Mouse (Mus musculus): ENCODE data around the gene Dnajb14. TPM values are rescaled to one million over a fixed set of nuclear protein-coding genes. Genes with fewer than 3 reads are reported as not detected.
A peak's percentile ranks its signal among the peaks of the same experiment; 100 is the strongest.
"Not testable (repeated sequence)": the region's sequence is repeated elsewhere in the genome, so short reads cannot be mapped to it uniquely, and the experiment has no call there.

Dnajb14 gene
- polyA plus RNA-seq, 1 experiment = 12.1 TPM

GRCm38 (mm10) chr3:137844263-137844662 is 23.2 kb upstream of the Dnajb14 start:
- no peak for TF ChIP-seq POLR2A (IDR thresholded peaks at IDR 0.05; ENCODE audit: borderline replicate concordance, extremely low read depth, insufficient read depth, insufficient read length, poor library complexity, severe bottlenecking)
- no peak for TF ChIP-seq CTCF (IDR thresholded peaks at IDR 0.05; ENCODE audit: borderline replicate concordance, extremely low read depth, insufficient read depth, insufficient read length)
- no peak for DNase-seq (ENCODE audit: low read depth)

DNA sequence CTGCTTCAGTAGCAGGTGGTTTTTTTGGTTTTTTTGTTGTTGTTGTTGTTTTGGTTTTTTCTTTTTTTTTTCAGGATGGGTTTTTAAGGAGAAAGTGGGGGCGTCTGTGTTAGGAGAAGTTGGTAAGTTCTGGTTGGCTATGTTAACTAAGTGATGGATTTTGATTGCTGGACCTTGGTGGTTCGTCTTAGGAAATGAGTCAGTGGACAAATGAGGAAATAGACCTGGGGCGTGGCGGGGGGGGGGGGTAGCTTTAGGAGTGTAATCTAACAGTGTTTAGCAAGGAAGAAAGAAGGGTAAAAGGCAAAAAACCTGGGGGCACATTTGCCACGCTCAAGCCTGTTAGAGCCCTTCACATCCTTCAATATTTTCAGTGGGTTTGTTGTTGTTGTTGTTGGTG is 20.9 kb upstream of the Dnajb14 start:
- no peak for TF ChIP-seq POLR2A (IDR thresholded peaks at IDR 0.05; ENCODE audit: borderline replicate concordance, extremely low read depth, insufficient read depth, insufficient read length, poor library complexity, severe bottlenecking)
- no peak for TF ChIP-seq CTCF (IDR thresholded peaks at IDR 0.05; ENCODE audit: borderline replicate concordance, extremely low read depth, insufficient read depth, insufficient read length)
- DNase-seq (ENCODE audit: low read depth) = no peak

- TF ChIP-seq POLR2A (IDR thresholded peaks at IDR 0.05; ENCODE audit: borderline replicate concordance, extremely low read depth, insufficient read depth, insufficient read length, poor library complexity, severe bottlenecking) (no peak), CTCF (IDR thresholded peaks at IDR 0.05; ENCODE audit: borderline replicate concordance, extremely low read depth, insufficient read depth, insufficient read length) (no peak)
Measured at GRCm38 (mm10) chr3:137848354-137848753, 19.1 kb upstream of the Dnajb14 start.

GRCm38 (mm10) chr3:137849697-137850096 is 17.8 kb upstream of the Dnajb14 start:
- DNase-seq (ENCODE audit: low read depth) = no peak
- TF ChIP-seq POLR2A (IDR thresholded peaks at IDR 0.05; ENCODE audit: borderline replicate concordance, extremely low read depth, insufficient read depth, insufficient read length, poor library complexity, severe bottlenecking) = no peak
- TF ChIP-seq CTCF (IDR thresholded peaks at IDR 0.05; ENCODE audit: borderline replicate concordance, extremely low read depth, insufficient read depth, insufficient read length) = no peak

More at GRCm38 (mm10) chr3:137848354-137848753, 19.1 kb upstream of the Dnajb14 start:
- DNase-seq (ENCODE audit: low read depth) = no peak

DNA sequence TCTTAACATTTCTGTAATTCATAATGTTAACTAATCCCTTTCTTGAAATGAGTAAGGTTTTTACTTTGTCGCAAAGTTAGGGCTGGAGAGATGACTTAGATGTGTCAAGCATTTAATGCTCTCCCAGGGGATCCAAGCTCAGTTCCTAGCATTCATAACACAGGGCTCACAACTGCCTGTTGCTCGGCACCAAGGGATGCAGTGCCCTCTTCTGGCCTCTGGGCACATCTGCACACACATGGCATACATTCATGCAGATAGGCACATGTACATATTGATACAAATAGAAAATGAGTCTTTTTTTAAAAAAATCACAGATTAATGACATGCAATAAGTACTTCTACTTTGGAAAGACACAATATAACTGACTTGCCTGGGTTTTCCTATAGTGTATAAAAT is 16.3 kb upstream of the Dnajb14 start:
- TF ChIP-seq CTCF (IDR thresholded peaks at IDR 0.05; ENCODE audit: borderline replicate concordance, extremely low read depth, insufficient read depth, insufficient read length) (no peak), POLR2A (IDR thresholded peaks at IDR 0.05; ENCODE audit: borderline replicate concordance, extremely low read depth, insufficient read depth, insufficient read length, poor library complexity, severe bottlenecking) (no peak)
- no peak for DNase-seq (ENCODE audit: low read depth)

DNA sequence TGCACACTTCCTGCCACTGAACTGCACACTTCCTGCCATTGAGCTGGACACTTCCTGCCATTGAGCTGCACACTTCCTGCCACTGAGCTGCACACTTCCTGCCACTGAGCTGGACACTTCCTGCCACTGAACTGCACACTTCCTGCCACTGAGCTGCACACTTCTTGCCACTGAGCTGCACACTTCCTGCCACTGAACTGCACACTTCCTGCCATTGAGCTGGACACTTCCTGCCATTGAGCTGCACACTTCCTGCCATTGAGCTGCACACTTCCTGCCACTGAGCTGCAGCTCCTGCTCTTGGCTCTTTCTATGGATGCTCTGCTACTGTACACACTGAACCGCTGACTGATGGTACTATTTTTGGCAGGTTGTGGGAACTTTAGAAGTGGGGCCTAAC is 14.5 kb upstream of the Dnajb14 start:
- DNase-seq (ENCODE audit: low read depth) = not testable (repeated sequence)

DNA sequence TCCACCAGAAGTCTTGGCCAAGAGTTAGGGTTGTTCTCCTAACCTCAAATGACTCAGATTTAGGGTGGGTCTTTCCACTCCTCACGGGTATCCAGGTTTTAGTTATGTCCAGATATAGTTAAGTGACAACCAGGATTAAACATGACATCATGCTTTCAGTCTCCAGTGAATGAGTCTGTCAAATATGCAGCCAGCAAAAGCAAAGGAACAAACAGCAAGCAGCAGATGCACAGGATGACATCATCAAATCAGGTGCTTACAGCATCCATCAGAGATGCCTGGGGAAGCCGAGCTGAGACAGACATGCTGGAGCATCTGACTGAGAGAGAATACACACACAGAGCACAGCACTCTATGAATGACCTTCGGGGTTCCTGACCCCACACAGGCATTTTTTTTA is 12.1 kb upstream of the Dnajb14 start:
- peak; percentile 50 for DNase-seq (ENCODE audit: low read depth)

DNA sequence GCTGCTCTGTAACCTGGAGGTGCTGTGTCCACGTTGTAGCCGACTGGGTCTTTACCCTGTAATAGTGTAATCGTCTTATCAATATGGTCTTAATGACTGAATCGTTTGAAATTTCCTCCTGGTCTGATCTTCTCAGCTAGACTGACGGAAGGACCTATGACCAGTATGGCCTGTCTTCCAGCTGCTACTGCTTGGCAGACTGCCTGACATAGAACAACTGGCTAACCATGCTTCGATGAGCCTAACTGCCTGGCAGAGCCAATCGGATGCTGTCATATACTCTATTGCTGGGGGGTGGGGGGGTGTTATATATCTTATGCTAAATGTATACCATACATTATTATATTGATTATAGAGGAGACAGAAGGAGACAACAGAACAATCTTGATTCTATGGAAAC is 11.4 kb upstream of the Dnajb14 start:
- TF ChIP-seq CTCF (IDR thresholded peaks at IDR 0.05; ENCODE audit: borderline replicate concordance, extremely low read depth, insufficient read depth, insufficient read length) = no peak
- no peak for TF ChIP-seq POLR2A (IDR thresholded peaks at IDR 0.05; ENCODE audit: borderline replicate concordance, extremely low read depth, insufficient read depth, insufficient read length, poor library complexity, severe bottlenecking)

More for the DNA sequence above, 12.1 kb upstream of the Dnajb14 start:
- TF ChIP-seq POLR2A (IDR thresholded peaks at IDR 0.05; ENCODE audit: borderline replicate concordance, extremely low read depth, insufficient read depth, insufficient read length, poor library complexity, severe bottlenecking) = no peak
- no peak for TF ChIP-seq CTCF (IDR thresholded peaks at IDR 0.05; ENCODE audit: borderline replicate concordance, extremely low read depth, insufficient read depth, insufficient read length)

GRCm38 (mm10) chr3:137860394-137861170 is 6.9 kb upstream of the Dnajb14 start:
- TF ChIP-seq POLR2A (IDR thresholded peaks at IDR 0.05; ENCODE audit: borderline replicate concordance, extremely low read depth, insufficient read depth, insufficient read length, poor library complexity, severe bottlenecking) = no peak
- TF ChIP-seq CTCF (IDR thresholded peaks at IDR 0.05; ENCODE audit: borderline replicate concordance, extremely low read depth, insufficient read depth, insufficient read length) = no peak
- peak; percentile 66 for DNase-seq (ENCODE audit: low read depth)

More for the DNA sequence above, 11.4 kb upstream of the Dnajb14 start:
- no peak for DNase-seq (ENCODE audit: low read depth)

- DNase-seq (ENCODE audit: low read depth) = peak; percentile 75
- TF ChIP-seq CTCF (IDR thresholded peaks at IDR 0.05; ENCODE audit: borderline replicate concordance, extremely low read depth, insufficient read depth, insufficient read length) (no peak), POLR2A (IDR thresholded peaks at IDR 0.05; ENCODE audit: borderline replicate concordance, extremely low read depth, insufficient read depth, insufficient read length, poor library complexity, severe bottlenecking) (no peak)
Measured at GRCm38 (mm10) chr3:137861436-137861835, 6.0 kb upstream of the Dnajb14 start.

GRCm38 (mm10) chr3:137862600-137862999 is 4.9 kb upstream of the Dnajb14 start:
- no peak for DNase-seq (ENCODE audit: low read depth)
- no peak for TF ChIP-seq CTCF (IDR thresholded peaks at IDR 0.05; ENCODE audit: borderline replicate concordance, extremely low read depth, insufficient read depth, insufficient read length)
- TF ChIP-seq POLR2A (IDR thresholded peaks at IDR 0.05; ENCODE audit: borderline replicate concordance, extremely low read depth, insufficient read depth, insufficient read length, poor library complexity, severe bottlenecking) = no peak

Data from brain, embryonic 14.5 days (tissue).